ENCODE assay signal across 7 mouse cellular contexts in genomic region chr7:104231203-104231602, GRCm38 (mm10). TPM values are rescaled to one million over a fixed set of nuclear protein-coding genes. Genes with fewer than 3 reads are reported as not detected.
DNase-seq lines count a peak whose midpoint lies in the region; TF ChIP-seq lines count a peak whose summit lies in the region.

No protein-coding gene starts in this region.

- H3K36me3 ChIP-seq in ES-Bruce4 (ENCODE audit: control insufficient read depth, insufficient read depth, low read length, poor library complexity, severe bottlenecking) = peaks cover 68% of the 10 kb centered on the region

- no peak overlapping the region for H3K27ac ChIP-seq in ES-Bruce4 (ENCODE audit: insufficient read depth, low read length)

- no peak overlapping the region for H3K9ac ChIP-seq in ES-Bruce4 (ENCODE audit: low read depth, poor library complexity, severe bottlenecking)

- no peaks in the 10 kb centered on the region for H3K9me3 ChIP-seq in ES-Bruce4 (replicated peaks; ENCODE audit: control insufficient read depth, insufficient read depth, low read length, poor library complexity, severe bottlenecking)

- TF ChIP-seq CTCF in ES-Bruce4 (IDR thresholded peaks at IDR 0.05; ENCODE audit: low read depth, low read length) = peak; percentile 71

- H3K4me1 ChIP-seq in ES-Bruce4 (ENCODE audit: control insufficient read depth, insufficient read depth, low read length) = no peaks in the 10 kb centered on the region

- H3K27me3 ChIP-seq in ES-Bruce4 (ENCODE audit: control insufficient read depth, insufficient read depth, low read length, poor library complexity, severe bottlenecking) = no peaks in the 10 kb centered on the region

- peak; percentile 12 to 23 for DNase-seq in layer of hippocampus, postnatal 10 days (ENCODE audit: low spot score in 2 of 2)
- no peak for DNase-seq in layer of hippocampus, adult 8-10 months (ENCODE audit: low spot score in 2 of 2)
- DNase-seq in adrenal gland, postnatal 36 days = peak; percentile 27 to 46
- DNase-seq in kidney, adult 9 months = peak; percentile 38
- DNase-seq in retina, embryonic 14.5 days (ENCODE audit: low spot score) = peak; percentile 49
- DNase-seq in frontal cortex, postnatal 14 days (ENCODE audit: low spot score in 2 of 2) = no peak

- TF ChIP-seq POLR2A in ES-Bruce4 (IDR thresholded peaks at IDR 0.05; ENCODE audit: insufficient read depth, low read length) = no peak

- TF ChIP-seq EP300 in ES-Bruce4 (IDR thresholded peaks at IDR 0.05; ENCODE audit: insufficient read depth, low read depth, low read length) = no peak

- no peak overlapping the region for H3K4me3 ChIP-seq in ES-Bruce4 (ENCODE audit: low read depth, low read length)

RNA-seq across cellular contexts. Expression of gene Trim6, which starts 12.6 kb away (rescaled TPM):
- total RNA-seq in layer of hippocampus, postnatal 10 days (2021) = under 1 TPM; 0.41 to 0.47 TPM
- under 1 TPM; 0.14 to 0.29 (median 0.16) TPM for total RNA-seq in layer of hippocampus, adult 8-10 months (2022)
- polyA plus RNA-seq in ES-Bruce4 (2011; ENCODE audit: insufficient read depth, insufficient read length, low read depth, missing spikeins) = 119 and 128 TPM in 2 replicates
- total RNA-seq in adrenal gland, postnatal 36 days (2021) = under 1 TPM; 0.26 to 0.36 TPM

RNA-seq across cellular contexts. Expression of gene Trim34a, which starts 13.1 kb away (rescaled TPM):
- 1 to 10 TPM; 1.1 to 1.2 TPM for total RNA-seq in layer of hippocampus, postnatal 10 days (2021)
- 1 to 10 TPM; 1.7 to 4.0 (median 2.7) TPM for total RNA-seq in layer of hippocampus, adult 8-10 months (2022)
- polyA plus RNA-seq in ES-Bruce4 (2011; ENCODE audit: insufficient read depth, insufficient read length, low read depth, missing spikeins) = 10.6 and 11.6 TPM in 2 replicates
- total RNA-seq in adrenal gland, postnatal 36 days (2021) = 10 to 100 TPM in 1 of 2 experiments, 1 to 10 TPM in 1; 7.3 to 10.5 TPM

RNA-seq across cellular contexts. Expression of gene Olfr649, which starts 35.4 kb away (rescaled TPM):
- not detected for total RNA-seq in layer of hippocampus, postnatal 10 days (2021)
- not detected for total RNA-seq in layer of hippocampus, adult 8-10 months (2022)
- polyA plus RNA-seq in ES-Bruce4 (2011; ENCODE audit: insufficient read depth, insufficient read length, low read depth, missing spikeins) = not detected in 2 replicates
- total RNA-seq in adrenal gland, postnatal 36 days (2021) = not detected

RNA-seq across cellular contexts. Expression of gene Olfr648, which starts 48.0 kb away (rescaled TPM):
- total RNA-seq in layer of hippocampus, postnatal 10 days (2021) = under 1 TPM; 0.11 to 0.18 TPM
- under 1 TPM; 0.14 to 0.31 (median 0.22) TPM for total RNA-seq in layer of hippocampus, adult 8-10 months (2022)
- polyA plus RNA-seq in ES-Bruce4 (2011; ENCODE audit: insufficient read depth, insufficient read length, low read depth, missing spikeins) = not detected in 2 replicates
- total RNA-seq in adrenal gland, postnatal 36 days (2021) = not detected

RNA-seq across cellular contexts. Expression of gene Trim5, which starts 56.7 kb away (rescaled TPM):
- under 1 TPM; 0.42 to 0.62 TPM for total RNA-seq in layer of hippocampus, postnatal 10 days (2021)
- 1 to 10 TPM in 2 of 4 experiments, under 1 TPM in 2; 0.47 to 1.7 (median 1.2) TPM for total RNA-seq in layer of hippocampus, adult 8-10 months (2022)
- 1.2 and 2.5 TPM in 2 replicates for polyA plus RNA-seq in ES-Bruce4 (2011; ENCODE audit: insufficient read depth, insufficient read length, low read depth, missing spikeins)
- total RNA-seq in adrenal gland, postnatal 36 days (2021) = 1 to 10 TPM; 4.2 to 8.4 TPM

Comparison
In these comparisons a context has a peak if more than half of its experiments do, and no peak if none do; other contexts are left out.
1. DNase-seq: peak in layer of hippocampus, postnatal 10 days (2 of 2), adrenal gland, postnatal 36 days (2 of 2), kidney, adult 9 months (single experiment) and retina, embryonic 14.5 days (single experiment); none in layer of hippocampus, adult 8-10 months (0 of 2) and frontal cortex, postnatal 14 days (0 of 2).